Mouse (Mus musculus) kidney, adult 11 months (tissue): ENCODE measurements around the gene Gm973.

Experiments
- DNase-seq: peaks from one replicate; pipeline ENCODE4 v3.0.0; 2022

Gene Gm973

DNA sequence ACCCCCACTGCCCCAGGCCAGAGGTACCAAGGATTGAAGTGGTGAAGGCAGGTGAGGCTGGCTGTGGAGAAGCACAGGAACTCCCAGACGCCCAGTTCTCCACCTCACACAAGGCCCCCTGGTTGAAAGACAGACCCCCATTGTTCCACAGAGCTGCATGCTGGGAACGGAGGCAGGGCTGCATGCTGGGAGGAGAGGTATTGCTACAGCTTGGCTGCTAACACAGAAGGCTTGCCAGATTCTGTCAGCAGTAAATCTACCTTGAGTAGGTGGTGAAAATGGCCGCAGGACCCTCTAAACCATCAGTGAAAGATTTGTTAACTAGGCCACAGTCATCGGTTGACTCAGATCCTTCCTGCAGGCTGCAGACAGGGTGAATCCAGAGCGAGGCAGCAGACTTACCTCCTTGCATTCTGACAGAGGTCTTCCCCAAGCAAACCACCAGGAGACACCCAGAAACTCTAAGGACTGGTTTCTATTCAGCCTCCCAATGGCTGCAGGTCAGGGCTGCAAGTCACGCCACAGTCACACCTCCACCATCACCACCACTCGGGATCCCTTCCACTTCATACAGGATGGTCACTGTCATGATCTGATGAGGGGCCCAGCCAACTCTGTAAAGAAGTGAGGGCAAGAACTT is 33.1 kb downstream of the Gm973 start:
- DNase-seq: no peak

- DNase-seq: peak; percentile 8
Measured at GRCm38 (mm10) chr1:59550227-59550626, 34.2 kb downstream of the Gm973 start.

DNA sequence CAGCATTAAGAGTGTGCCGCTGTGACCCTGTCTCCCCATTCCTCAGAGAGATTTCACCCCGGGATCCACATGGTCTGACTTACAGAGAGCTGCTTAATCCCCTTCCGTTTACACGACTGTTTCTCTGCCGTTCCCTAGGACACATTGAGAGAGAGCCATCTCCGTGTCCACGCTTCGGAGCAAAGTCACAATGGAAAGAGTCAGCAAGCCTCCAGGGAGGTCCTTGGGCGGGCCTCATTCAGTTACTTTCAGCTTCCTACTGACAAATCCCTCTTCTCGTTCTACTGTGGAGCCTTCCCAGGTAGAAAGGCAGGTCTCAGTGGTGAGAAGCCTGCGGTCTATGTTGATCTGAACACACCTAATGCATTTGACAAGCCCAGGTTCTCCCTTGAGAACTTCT is 34.9 kb downstream of the Gm973 start:
- no peak for DNase-seq

DNA sequence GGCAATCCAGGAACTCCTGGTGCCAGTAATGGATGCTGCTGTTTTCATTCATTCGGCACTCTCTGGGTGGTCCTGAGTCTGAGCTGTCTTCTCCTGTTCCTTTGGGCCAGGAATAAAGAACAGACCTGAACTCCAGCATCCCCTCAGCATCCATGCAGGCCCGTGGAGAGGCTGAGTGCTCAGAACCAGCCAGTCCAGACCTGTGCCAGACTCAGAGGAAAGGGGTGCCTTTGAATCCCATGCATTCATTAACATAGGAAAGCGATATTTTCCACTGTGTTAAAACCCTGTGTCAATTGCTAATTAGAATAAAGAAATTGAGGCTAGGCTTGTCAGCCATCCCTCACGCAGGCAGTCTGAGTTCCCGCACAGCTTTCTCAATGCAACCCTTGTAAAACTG is 37.6 kb downstream of the Gm973 start:
- no peak for DNase-seq

GRCm38 (mm10) chr1:59563581-59563980 is 47.5 kb downstream of the Gm973 start:
- DNase-seq: no peak

DNA sequence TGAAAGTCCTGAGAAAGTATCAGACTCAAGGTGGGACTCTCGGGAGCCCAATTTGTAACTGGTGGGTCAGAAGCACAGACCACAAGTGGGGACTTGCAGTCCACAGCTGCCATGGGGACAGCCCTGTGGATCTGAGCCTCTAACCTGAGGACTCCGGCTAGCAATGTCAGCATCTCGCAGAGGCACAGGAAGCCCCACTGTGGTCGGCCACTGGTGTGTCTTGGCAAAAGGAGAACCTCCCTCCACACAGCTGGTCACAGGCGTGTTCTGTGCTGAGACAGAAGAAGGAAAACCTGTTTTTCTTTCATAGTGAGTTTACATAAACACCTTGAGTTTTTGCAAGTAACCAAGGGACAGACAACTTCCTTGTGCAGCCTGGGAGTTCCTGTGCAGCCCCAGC is 49.7 kb downstream of the Gm973 start:
- DNase-seq: no peak

- no peak for DNase-seq
Measured at GRCm38 (mm10) chr1:59566281-59566680, 50.2 kb downstream of the Gm973 start.

DNA sequence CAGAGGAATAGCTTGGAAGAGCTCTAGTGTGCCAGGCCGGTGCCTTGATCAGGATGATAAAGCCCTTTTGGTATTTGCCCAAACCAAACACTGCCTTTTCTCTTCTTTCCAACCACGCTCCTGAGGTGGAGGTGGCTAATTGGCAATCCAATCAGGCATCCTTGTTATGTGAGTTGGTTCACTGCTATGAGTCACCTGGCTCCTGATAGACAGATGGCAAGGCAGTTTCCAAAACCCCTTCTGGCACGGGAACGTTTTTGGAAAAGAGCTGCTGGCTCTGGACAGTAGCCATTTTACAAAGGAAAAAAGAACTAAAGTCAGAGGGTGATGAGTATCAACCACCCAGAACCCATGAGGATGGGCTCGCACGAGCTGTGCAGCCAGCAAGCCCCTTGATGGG is 50.9 kb downstream of the Gm973 start:
- DNase-seq: no peak

GRCm38 (mm10) chr1:59567521-59567920 is 51.5 kb downstream of the Gm973 start:
- DNase-seq: no peak

- no peak for DNase-seq
Measured at GRCm38 (mm10) chr1:59568283-59568682, 52.2 kb downstream of the Gm973 start.

DNA sequence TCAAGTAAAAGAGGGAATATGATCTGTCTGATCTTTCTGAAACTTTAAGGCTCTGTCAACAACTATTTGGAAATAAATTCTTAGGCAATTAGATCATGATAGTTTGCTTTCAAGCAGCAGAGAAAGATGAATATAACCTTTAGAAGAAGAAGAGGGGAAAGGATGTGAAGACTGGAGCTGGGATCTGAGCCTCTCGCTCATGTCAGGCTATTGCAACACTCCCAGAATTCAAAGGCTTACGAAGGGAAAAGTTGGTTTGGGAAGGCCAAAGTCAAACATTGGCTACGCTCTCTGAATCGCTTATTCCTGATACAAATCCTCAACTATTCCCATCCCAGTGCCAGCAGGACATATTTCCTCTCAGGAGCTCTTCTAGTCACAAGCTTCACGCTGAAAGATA is 53.2 kb downstream of the Gm973 start:
- DNase-seq: no peak

DNA sequence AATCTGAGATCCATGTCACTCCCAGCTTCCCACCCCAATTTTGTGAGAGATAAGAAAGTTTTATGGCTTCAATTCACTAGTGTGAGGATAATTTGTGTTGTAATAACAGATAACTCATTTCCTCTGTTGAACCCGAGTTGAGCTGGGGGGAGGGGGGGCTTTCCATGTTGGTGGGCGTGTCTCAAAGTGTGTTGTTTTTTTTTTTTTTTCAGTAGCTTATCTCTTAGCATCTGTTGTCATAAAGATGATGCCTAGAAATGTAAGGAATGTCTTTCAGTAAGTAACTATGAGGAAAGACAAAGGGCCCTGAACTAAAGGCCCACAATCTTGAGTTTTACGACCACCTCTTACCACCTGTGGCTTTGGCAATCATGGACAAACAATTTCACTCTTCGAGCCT is 54.7 kb downstream of the Gm973 start:
- no peak for DNase-seq

- DNase-seq: no peak
Measured at GRCm38 (mm10) chr1:59571502-59571901, 55.4 kb downstream of the Gm973 start.

GRCm38 (mm10) chr1:59573843-59574242 is 57.8 kb downstream of the Gm973 start:
- DNase-seq: no peak

DNA sequence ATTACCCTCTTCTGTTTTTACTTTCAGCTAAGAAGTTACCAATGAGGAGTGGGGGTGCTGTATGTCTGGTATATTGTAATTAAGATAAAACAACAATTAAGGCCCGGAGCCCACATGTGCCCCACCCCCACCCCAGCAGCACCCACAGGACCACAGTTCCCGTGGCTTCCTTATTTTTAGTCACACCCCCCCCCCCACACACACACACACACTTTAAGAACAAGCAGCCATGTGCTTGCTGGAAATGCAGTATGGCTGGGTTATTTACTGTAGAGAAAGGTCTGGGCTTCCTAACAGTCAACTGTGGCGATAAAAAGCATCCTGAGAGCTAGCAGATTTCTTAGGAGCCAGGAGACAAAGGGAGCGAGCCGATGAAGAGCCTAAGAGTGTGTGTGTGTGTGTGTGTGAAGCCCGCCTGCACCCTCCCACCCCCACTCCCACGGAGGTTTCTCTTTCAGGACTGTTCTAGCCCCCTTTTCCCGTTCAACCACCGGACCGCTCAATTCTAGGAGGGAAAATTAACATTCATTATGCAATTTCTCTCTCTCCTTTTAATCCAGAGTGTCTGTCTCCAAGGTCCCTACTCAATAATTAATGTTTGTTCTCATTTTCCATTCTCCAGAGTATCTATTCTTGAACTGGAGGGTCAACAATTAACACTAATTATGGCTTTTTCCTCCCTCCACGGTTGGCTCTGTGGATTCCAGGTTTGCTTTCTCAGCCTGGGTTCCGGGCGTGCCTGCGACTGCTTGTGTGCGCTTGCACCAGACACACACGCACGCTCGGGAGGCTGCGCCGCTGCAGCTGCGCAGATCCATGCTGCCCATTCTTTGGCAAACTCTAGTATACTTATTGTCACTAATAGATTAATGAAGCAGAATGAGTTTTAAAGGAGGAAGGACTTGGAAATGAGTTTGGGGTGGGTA is 58.5 kb downstream of the Gm973 start:
- DNase-seq: no peak

DNA sequence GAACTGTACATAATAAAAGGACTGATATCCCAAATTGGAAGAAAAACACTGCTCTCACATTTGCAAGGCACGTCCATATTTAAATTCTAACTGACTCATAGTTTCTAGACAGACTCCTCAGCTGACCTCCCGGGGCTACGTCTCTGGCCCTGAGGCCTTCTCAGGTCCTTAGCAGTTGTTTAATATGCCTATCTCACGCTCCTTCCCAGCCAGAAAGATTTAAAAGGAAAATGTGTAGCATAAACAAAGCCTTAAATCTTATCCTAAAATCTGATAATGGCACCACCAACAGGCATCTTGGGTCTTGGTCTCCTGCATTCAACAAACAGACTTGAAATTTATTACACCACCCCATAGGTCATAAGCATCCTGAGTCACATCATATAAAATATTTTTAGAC is 62.7 kb downstream of the Gm973 start:
- DNase-seq: no peak

GRCm38 (mm10) chr1:59579327-59579726 is 63.3 kb downstream of the Gm973 start:
- no peak for DNase-seq

DNA sequence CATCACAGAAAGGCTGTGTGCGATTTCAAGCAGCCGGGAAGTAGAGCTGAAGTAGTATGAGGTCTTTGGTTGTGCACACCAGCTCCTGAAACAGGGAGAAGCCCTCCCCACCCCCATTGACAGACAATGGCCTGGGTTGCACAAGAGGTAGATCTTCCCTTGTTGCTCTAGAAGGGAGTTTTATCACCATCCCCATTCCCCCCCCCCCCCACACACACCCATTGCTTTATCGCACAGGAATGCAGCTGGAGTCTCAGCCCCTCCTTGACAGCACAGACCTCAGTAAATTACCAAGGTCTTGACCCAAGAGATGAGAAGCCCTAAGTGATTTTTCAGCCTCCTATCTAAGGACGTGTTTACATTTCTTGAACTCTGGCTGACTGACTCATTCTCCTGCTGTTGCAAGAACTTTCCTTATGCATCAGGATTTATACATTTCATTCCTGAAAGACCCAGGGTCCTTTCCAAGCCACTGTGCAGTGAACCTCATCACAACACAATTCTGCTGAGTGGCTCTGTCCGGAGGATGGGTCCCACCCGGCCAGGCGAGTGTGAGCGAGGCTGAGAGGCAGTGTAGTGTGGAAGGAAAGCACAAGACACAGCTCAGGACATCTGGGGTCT is 64.2 kb downstream of the Gm973 start:
- DNase-seq: no peak

- DNase-seq: no peak
Measured at GRCm38 (mm10) chr1:59580880-59581279, 64.8 kb downstream of the Gm973 start.

DNA sequence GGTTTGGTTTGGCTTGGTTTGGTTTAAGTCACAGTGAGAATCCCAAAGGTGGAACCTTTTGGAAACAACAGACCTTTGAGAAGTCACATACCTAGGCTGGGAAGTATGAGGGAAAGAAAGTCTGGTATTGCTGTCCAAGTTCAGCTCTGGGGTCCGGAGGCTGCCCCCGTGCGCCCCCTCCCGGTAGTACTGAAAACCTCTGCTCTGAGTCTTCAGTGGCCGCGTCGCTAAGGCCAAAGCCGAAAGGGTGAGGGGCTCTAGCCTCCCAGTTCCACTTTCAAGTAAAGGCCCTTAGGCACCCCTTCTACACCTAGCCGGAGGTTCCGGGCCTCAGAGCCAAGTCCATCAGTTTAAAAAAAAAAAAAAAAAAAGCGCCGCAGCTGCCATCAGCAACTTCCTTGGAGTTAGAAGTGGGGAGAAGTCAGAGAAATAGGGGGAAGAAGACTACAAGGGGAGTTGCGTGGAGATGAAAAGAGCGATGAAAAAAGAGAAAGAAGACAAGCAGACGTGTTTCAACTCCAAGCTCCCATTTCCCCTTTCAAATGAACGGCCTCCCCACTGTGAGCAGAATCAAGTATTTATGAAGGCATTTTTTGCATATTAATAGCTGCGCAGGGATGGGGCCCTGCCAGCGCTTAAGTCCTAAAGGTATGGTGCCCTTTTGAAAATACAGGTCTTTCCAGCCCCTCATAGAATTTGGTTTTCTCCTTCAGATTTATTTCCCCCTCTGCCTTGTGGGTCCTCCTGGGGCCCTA is 68.8 kb downstream of the Gm973 start:
- DNase-seq: peak; percentile 22

DNA sequence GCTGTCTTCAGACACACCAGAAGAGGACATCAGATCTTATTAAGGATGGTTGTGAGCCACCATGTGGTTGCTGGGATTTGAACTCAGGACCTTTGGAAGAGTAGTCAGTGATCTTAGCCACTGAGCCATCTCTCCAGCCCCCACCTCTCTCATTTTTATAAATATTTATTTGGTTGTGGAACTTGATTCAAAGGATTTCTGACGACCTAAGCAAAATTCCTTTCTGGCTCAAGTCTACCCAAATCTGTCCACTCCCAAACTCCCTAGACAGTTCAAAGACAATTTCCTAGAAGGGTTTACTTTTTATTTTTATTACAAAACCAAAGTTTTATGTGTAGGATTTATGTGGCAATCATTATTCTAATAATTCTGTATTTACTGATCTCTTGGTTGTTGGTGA is 73.2 kb downstream of the Gm973 start:
- DNase-seq: no peak

GRCm38 (mm10) chr1:59592359-59592758 is 76.3 kb downstream of the Gm973 start:
- DNase-seq: no peak

DNA sequence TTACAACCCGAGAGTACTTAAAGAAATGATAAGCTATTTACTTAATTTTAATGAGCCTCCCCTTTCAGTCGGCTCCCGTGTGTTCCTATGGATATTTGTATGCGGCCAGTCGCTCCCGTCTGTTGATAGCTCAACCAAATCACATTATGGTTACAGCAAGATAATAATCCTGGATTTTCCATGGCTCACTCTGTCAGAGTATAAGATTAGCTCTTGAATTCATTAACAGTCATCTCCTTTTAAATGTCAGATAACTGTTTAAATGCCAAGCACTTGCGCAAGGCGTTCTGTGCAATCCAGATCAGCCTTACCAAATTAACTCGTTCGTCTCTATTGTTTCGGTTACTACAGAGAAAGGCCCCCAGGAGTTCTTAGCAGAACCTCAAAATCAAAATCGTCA is 76.8 kb downstream of the Gm973 start:
- DNase-seq: no peak
